Mouse (Mus musculus): ENCODE data around the gene Apod.

DNA sequence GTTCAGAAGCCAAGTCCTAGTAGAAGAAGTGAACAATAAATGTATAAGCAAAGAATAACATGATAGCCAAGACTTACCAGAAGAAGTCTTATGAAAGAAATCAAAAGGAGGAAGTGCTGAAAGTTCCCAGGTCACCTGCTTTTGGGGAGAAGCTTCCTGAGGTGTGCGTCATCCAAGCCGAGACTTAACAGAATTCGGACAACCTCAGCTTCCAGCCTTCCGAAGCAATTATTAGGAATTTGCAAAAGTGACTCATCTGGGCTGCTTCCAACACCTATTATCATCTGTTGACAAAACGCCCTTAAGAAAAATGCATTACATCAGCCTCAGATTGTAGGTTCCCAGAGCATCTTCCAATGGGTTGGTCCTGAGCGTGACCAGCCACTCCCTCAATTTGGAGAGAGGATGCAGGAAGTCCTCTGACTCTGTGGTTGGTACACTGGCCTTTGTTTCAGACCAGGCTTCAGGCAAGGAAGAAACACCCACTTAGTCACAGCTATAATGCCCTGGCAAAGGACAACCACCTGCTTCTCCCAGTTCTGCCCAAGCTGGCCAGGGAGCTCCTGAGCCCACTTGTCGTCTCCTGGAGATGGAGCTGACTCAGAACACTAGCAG lies 23.8 kb downstream of the Apod start:
- TF ChIP-seq CTCF (IDR thresholded peaks at IDR 0.05; ENCODE audit: extremely low read depth, insufficient read length, insufficient replicate concordance, low read depth, low read length) (no peak), POLR2A (IDR thresholded peaks at IDR 0.05; ENCODE audit: low read depth, low read length) (no peak)
